Mouse (Mus musculus): ENCODE data around the gene Cep290.
A peak's percentile ranks its signal among the peaks of the same experiment; 100 is the strongest.
"Not testable (repeated sequence)": the region's sequence is repeated elsewhere in the genome, so short reads cannot be mapped to it uniquely, and the experiment has no call there.

Cep290 gene

GRCm38 (mm10) chr10:100487097-100487978 lies at the start of gene Cep290, which contains the start of gene Tmtc3:
Gene Cep290, plus strand, starts transcription at chr10:100487558.
Gene Tmtc3, minus strand, starts transcription at chr10:100487350.
- peak; percentile 37 to 41 for DNase-seq

DNA sequence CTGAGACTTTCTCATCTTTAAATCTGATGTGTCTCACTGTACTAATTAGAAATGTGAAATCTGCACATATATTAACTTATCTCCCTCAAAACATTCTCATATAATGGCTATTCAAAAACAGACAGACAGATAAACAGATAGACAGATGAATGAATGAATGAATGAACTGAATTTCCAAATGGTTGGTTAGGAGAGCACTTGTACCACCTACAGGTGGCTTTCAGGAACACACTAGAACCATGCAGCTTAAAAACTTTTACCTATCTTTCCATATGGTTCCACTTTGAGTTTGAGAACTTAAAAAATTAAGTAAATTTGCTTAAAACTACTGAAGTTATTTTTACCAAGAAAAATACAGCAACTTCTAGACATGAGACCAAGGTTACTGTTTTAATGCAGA lies 38.0 kb upstream of the Cep290 start:
- DNase-seq: no peak

- DNase-seq: no peak
Measured at GRCm38 (mm10) chr10:100460515-100460914, 26.8 kb upstream of the Cep290 start.

- peak in 1 of 2 experiments; percentile 5 for DNase-seq
Measured at GRCm38 (mm10) chr10:100475040-100475439, 12.3 kb upstream of the Cep290 start.

DNA sequence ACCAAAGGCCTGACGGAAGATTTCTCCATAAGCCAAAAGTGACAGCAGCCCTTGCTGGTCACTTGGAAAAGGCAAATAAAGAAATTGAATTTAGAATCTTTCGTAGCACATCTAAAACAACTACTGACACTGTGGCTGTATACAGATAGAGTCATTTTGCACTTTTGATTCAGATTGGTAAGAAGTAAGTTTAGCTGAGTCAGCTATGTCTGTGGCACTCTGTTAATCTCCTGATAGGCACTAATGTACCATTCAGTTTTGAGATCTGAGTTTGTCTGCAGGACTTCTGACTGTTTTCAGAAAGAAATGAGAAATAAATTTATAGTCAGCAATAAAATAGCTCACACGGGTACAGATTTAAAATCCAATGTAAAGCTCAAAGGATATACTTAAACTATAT lies 7.8 kb upstream of the Cep290 start:
- no peak for DNase-seq

DNA sequence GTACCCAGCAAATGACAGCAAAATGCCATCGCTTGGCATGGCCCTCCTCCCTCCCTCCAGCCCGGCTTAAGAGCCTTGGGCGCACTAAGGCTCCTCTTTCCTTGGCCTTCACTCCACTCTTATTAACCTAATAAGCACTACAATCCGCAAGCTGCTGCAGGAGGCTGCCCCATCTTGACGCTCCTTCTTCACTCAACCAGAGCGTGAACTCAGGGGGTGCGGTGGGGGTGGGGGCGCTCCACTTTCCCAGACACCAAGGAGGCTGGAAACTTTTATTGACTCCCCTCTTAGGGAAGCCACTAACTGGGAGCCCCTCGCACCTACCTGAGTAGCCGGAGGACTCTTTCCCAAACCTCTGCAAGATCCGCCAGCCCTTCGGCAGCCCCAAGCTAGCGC lies 659 bp upstream of the Cep290 start:
- peak; percentile 18 to 35 for DNase-seq

GRCm38 (mm10) chr10:100491916-100492315 lies 4.6 kb downstream of the Cep290 start:
- DNase-seq: no peak

- DNase-seq: no peak
Measured at GRCm38 (mm10) chr10:100498309-100498708, 11.0 kb downstream of the Cep290 start.

DNA sequence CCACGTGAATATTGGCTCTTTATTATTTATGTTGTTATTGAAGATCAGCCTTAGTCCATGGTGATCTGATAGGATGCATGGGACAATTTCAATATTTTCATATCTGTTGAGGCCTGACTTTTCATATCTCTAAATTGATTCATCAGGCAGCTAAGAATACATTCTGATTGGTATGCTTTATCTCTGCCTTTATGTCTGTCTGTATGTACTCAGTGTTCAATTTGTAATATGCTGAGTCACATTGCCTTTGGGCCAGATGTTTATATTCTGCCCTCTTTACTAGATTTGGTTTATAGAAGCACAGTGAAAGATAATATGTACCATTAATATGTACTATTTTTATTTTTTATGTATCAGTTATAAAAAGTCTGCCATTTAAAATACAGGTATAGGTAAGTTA lies 20.8 kb downstream of the Cep290 start:
- DNase-seq: no peak

DNA sequence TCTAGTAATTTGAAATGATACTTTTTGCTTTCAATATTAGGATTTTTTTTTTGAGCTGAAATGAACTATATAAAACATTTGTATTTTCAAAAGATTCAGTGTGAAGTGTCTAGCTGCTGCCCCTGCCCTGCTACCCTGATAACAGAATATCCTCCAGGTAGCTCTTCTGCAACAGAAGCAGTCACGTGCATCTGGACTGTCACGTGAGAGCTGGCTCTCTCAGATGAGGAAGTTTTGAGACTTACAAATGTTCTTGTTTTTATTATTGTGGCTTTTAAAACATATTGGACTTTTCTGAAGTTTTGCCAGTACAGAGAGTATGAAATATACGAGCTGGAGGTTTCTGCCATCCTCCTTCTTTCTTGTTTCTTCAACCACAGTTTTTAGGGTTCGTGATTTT lies 34.3 kb downstream of the Cep290 start:
- peak; percentile 31 to 33 for DNase-seq

GRCm38 (mm10) chr10:100522330-100522729 lies 35.0 kb downstream of the Cep290 start:
- DNase-seq: no peak

DNA sequence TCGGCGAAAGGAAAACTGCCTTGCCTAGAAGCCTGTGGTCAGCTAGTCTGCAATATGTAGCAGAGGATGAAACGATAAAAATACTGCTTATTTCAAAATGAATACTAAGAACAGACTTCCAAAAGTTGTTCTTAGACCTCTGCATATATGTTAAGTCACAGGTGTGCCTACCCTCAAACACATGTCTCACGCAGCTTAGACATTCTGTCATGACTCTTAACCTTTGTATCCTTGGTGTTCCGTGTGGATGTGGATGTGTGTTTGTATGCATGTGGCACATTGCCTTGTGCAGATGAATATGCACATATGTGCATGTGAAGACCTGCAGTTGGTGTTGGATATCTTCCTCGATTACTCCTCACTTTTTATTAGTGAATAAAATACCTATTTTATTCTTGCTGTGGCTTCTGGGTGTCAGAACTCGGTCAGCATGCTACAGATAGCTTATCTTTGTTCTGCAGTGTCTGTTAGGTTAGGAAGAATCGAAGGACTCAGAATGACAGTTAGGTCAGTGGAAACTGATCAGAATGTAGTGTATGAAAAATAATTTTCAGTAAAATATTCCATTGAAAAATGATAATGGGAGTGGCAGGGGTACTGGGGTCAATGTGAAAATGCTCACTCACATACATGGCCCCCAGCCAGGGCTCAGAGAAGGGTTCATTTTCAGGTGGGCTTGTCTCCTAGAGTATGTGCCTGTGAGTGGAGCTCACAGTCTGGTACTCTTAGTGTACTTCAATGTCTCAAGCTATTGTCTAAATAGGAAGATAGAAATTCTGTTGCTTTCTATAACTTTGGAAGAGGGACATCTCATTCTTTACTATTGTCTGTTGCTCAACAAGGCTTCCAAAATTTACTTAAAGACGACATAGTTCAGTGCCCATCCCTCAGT lies 37.4 kb downstream of the Cep290 start:
- no peak for DNase-seq

DNA sequence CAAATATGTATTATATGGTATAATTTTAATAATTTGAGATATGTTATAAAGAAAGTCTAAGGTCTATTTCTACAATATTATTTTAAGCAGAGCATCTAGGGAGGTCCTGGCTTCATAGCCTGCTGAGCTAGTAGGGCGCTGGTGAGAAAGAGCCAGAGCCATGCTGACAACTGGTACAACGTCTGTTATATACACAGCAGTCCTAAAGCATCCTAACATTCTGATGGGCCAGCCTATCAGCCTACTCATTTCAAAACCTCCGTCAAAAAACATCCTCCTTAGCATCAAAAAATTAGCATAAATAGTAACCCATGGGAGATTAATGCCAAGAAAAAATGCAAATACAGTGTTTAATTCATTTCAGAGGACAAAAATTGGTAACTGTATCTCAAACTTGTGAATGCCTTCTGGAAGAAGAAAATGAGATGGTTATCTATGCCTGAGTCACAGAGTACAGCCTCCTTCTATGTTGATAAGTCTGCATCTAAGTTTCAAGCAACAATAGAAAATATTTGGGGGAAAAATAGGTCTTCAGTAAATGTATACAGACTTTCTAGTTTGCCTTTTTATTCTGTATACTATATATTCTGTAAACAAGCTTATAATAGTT lies 69.3 kb downstream of the Cep290 start:
- no peak for DNase-seq

DNA sequence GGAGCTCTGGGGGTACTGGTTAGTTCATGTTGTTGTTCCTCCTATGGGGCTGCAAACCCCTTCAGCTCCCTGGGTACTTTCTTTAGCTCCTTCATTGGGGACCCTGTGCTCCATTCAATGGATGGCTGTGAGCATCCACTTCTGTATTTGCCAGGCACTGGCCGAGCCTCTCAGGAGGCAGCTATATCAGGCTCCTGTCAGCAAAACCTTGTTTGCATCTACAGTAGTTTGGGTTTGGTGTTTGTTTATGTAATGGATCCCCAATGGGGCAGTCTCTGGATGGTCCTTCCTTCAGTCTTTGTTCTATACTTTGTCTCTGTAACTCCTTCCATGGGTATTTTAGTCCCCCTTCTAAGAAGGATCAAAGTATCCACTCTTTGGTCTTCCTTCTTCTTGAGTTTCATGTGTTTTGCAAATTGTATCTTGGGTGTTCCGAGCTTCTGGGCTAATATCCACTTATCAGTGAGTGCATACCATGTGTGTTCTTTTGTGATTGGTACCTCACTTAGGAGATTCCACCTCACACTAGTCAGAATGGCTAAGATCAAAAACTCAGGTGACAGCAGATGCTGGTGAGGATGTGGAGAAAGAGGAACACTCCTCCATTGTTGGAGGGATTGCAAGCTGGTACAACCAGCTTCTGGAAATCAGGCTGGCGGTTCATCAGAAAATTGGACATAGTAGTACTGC lies 73.0 kb downstream of the Cep290 start:
- DNase-seq: not testable (repeated sequence)

- DNase-seq: no peak
Measured at GRCm38 (mm10) chr10:100564112-100564511, 76.8 kb downstream of the Cep290 start.

DNA sequence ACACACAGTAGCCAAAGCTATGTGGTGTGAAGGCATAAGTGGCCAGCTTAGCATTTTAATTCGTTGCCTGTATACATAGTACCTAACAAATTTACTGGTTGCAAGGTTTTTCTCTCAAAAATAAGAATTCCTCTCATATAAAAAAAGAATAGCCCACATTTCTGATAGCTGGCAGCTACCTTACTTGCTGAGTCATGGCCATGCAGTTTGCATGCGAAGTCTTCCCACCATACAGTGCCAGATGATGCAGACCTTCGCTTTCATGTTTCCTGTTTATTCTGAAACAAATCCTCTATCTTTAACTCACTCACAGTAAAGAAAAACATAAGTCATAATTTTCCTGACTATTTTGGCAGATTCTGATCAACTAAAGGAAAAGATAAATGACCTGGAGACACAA lies 84.3 kb downstream of the Cep290 start:
- no peak for DNase-seq

- no peak for DNase-seq
Measured at GRCm38 (mm10) chr10:100574505-100575149, 87.3 kb downstream of the Cep290 start.

- DNase-seq: no peak
Measured at GRCm38 (mm10) chr10:100575294-100575693, 87.9 kb downstream of the Cep290 start.

DNA sequence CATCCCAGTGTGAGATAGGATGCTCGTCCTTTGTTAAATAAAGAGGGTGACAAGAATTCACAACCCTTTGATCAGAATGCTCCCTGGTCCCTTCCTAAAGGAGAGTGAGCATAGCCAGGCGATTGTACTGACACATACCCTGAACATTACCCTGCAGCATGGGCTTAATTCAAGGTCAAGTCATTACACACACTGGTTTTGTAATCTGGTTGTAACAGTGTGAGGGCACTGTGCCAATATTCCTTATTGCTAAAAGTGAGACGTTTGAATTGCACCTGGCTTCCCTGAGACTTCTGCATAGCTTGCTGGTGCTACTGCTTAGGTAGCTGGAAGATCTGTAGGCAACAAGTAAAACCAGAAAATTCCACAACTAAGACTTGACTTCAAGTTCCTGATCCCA lies 96.8 kb downstream of the Cep290 start:
- DNase-seq: no peak

GRCm38 (mm10) chr10:100588524-100588923 lies 101.2 kb downstream of the Cep290 start:
- DNase-seq: no peak

- peak; percentile 89 for DNase-seq
Measured at GRCm38 (mm10) chr10:100588932-100589388, 101.6 kb downstream of the Cep290 start.

GRCm38 (mm10) chr10:100590323-100590722 lies 103.0 kb downstream of the Cep290 start, which contains the start of the genes 4930430F08Rik and 1700017N19Rik:
Gene 4930430F08Rik, minus strand, starts transcription at chr10:100590423.
Gene 1700017N19Rik, plus strand, starts transcription at chr10:100590484.
- no peak for DNase-seq

Data from B cell, adult 2 months (primary cell).